Mouse (Mus musculus): ENCODE measurements around the gene Ggta1. TPM values are rescaled to one million over a fixed set of nuclear protein-coding genes. Genes with fewer than 3 reads are reported as not detected.

Ggta1 gene
- polyA plus RNA-seq, 1 experiment from 2014 or later, result 135 TPM

- H3K36me3 ChIP-seq (ENCODE audit: inconsistent target), result peaks cover 78% of the 10 kb centered on the region
- H3K27ac ChIP-seq, result no peak overlapping the region
- 64% methylated on average over 3 of the region's 3 CpGs for WGBS (ENCODE audit: missing documents)
Observed at GRCm38 (mm10) chr2:35422384-35422783, 40.6 kb downstream of the Ggta1 start.

GRCm38 (mm10) chr2:35420681-35421080 is 42.4 kb downstream of the Ggta1 start:
- WGBS (ENCODE audit: missing documents), result 100% methylated on average over 1 of the region's 1 CpGs

More at GRCm38 (mm10) chr2:35422384-35422783, 40.6 kb downstream of the Ggta1 start:
- peaks cover 42% of the 10 kb centered on the region for H3K79me2 ChIP-seq (ENCODE audit: inconsistent target)
- H3K4me3 ChIP-seq (ENCODE audit: inconsistent target), result no peak overlapping the region

GRCm38 (mm10) chr2:35419671-35420070 is 43.4 kb downstream of the Ggta1 start:
- H3K4me3 ChIP-seq (ENCODE audit: inconsistent target), result no peak overlapping the region
- peaks cover 15% of the 10 kb centered on the region for H3K79me2 ChIP-seq (ENCODE audit: inconsistent target)
- H3K36me3 ChIP-seq (ENCODE audit: inconsistent target), result peaks cover 76% of the 10 kb centered on the region
- no peak overlapping the region for H3K27ac ChIP-seq
- 100% methylated on average over 2 of the region's 2 CpGs for WGBS (ENCODE audit: missing documents)

More at GRCm38 (mm10) chr2:35420681-35421080, 42.4 kb downstream of the Ggta1 start:
- Histone ChIP-seq H3K79me2 (ENCODE audit: inconsistent target) (peaks cover 25% of the 10 kb centered on the region), H3K27ac (no peak overlapping the region), H3K36me3 (ENCODE audit: inconsistent target) (peaks cover 78% of the 10 kb centered on the region), H3K4me3 (ENCODE audit: inconsistent target) (no peak overlapping the region)

- no peak overlapping the region for H3K27ac ChIP-seq
- H3K4me3 ChIP-seq (ENCODE audit: inconsistent target), result no peak overlapping the region
- peaks cover 11% of the 10 kb centered on the region; the same call in 1 of the 2 replicates for H3K79me2 ChIP-seq (ENCODE audit: inconsistent target)
- peaks cover 76% of the 10 kb centered on the region for H3K36me3 ChIP-seq (ENCODE audit: inconsistent target)
- WGBS (ENCODE audit: missing documents), result 100% methylated on average over 3 of the region's 4 CpGs
Observed at GRCm38 (mm10) chr2:35419243-35419642, 43.8 kb downstream of the Ggta1 start.

GRCm38 (mm10) chr2:35417231-35417630 is 45.8 kb downstream of the Ggta1 start:
- Histone ChIP-seq H3K36me3 (ENCODE audit: inconsistent target) (peaks cover 71% of the 10 kb centered on the region), H3K27ac (no peak overlapping the region), H3K79me2 (ENCODE audit: inconsistent target) (no peaks in the 10 kb centered on the region; the same call in 1 of the 2 replicates), H3K4me3 (ENCODE audit: inconsistent target) (no peak overlapping the region)
- 30% methylated on average over 1 of the region's 1 CpGs for WGBS (ENCODE audit: missing documents)

- peaks cover 68% of the 10 kb centered on the region for H3K36me3 ChIP-seq (ENCODE audit: inconsistent target)
- no peaks in the 10 kb centered on the region; the same call in 1 of the 2 replicates for H3K79me2 ChIP-seq (ENCODE audit: inconsistent target)
- no peak overlapping the region for H3K27ac ChIP-seq
- 58% methylated on average over 6 of the region's 6 CpGs for whole genome bisulfite sequencing (ENCODE audit: missing documents)
- H3K4me3 ChIP-seq (ENCODE audit: inconsistent target), result no peak overlapping the region
Observed at GRCm38 (mm10) chr2:35416473-35416872, 46.6 kb downstream of the Ggta1 start.

GRCm38 (mm10) chr2:35412810-35413209 is 50.2 kb downstream of the Ggta1 start:
- peaks cover 76% of the 10 kb centered on the region for H3K36me3 ChIP-seq (ENCODE audit: inconsistent target)
- H3K4me3 ChIP-seq (ENCODE audit: inconsistent target), result no peak overlapping the region
- H3K27ac ChIP-seq, result no peak overlapping the region
- no peaks in the 10 kb centered on the region; the same call in 1 of the 2 replicates for H3K79me2 ChIP-seq (ENCODE audit: inconsistent target)
- 100% methylated on average over 3 of the region's 3 CpGs for WGBS (ENCODE audit: missing documents)

- 96% methylated on average over 2 of the region's 2 CpGs for WGBS (ENCODE audit: missing documents)
- Histone ChIP-seq H3K79me2 (ENCODE audit: inconsistent target) (no peaks in the 10 kb centered on the region; the same call in 1 of the 2 replicates), H3K36me3 (ENCODE audit: inconsistent target) (peaks cover 82% of the 10 kb centered on the region), H3K27ac (no peak overlapping the region), H3K4me3 (ENCODE audit: inconsistent target) (no peak overlapping the region)
Observed at GRCm38 (mm10) chr2:35412246-35412645, 50.8 kb downstream of the Ggta1 start.

GRCm38 (mm10) chr2:35411640-35412190 is 51.3 kb downstream of the Ggta1 start:
- Histone ChIP-seq H3K4me3 (ENCODE audit: inconsistent target) (no peak overlapping the region), H3K36me3 (ENCODE audit: inconsistent target) (peaks cover 85% of the 10 kb centered on the region)
- 86% methylated on average over 8 of the region's 10 CpGs for WGBS (ENCODE audit: missing documents)

GRCm38 (mm10) chr2:35409466-35409865 is 53.6 kb downstream of the Ggta1 start:
- peaks cover 80% of the 10 kb centered on the region for H3K36me3 ChIP-seq (ENCODE audit: inconsistent target)
- H3K4me3 ChIP-seq (ENCODE audit: inconsistent target), result no peak overlapping the region
- H3K79me2 ChIP-seq (ENCODE audit: inconsistent target), result no peaks in the 10 kb centered on the region
- no peak overlapping the region for H3K27ac ChIP-seq
- WGBS (ENCODE audit: missing documents), result 91% methylated on average over 6 of the region's 6 CpGs

More at GRCm38 (mm10) chr2:35411640-35412190, 51.3 kb downstream of the Ggta1 start:
- Histone ChIP-seq H3K27ac (no peak overlapping the region), H3K79me2 (ENCODE audit: inconsistent target) (no peaks in the 10 kb centered on the region; the same call in 1 of the 2 replicates)

GRCm38 (mm10) chr2:35408409-35409110 is 54.5 kb downstream of the Ggta1 start:
- Histone ChIP-seq H3K36me3 (ENCODE audit: inconsistent target) (peaks cover 71% of the 10 kb centered on the region), H3K27ac (no peak overlapping the region), H3K4me3 (ENCODE audit: inconsistent target) (no peak overlapping the region), H3K79me2 (ENCODE audit: inconsistent target) (no peaks in the 10 kb centered on the region)
- WGBS (ENCODE audit: missing documents), result 96% methylated on average over 5 of the region's 5 CpGs

- Histone ChIP-seq H3K27ac (no peak overlapping the region), H3K4me3 (ENCODE audit: inconsistent target) (no peak overlapping the region), H3K36me3 (ENCODE audit: inconsistent target) (peaks cover 74% of the 10 kb centered on the region), H3K79me2 (ENCODE audit: inconsistent target) (no peaks in the 10 kb centered on the region)
- 95% methylated on average over 7 of the region's 7 CpGs for WGBS (ENCODE audit: missing documents)
Observed at GRCm38 (mm10) chr2:35407878-35408277, 55.2 kb downstream of the Ggta1 start.

GRCm38 (mm10) chr2:35407266-35407665 is 55.8 kb downstream of the Ggta1 start:
- WGBS (ENCODE audit: missing documents), result 85% methylated on average over 6 of the region's 6 CpGs
- Histone ChIP-seq H3K79me2 (ENCODE audit: inconsistent target) (no peaks in the 10 kb centered on the region), H3K36me3 (ENCODE audit: inconsistent target) (peaks cover 75% of the 10 kb centered on the region), H3K4me3 (ENCODE audit: inconsistent target) (no peak overlapping the region), H3K27ac (no peak overlapping the region)

GRCm38 (mm10) chr2:35406611-35407010 is 56.4 kb downstream of the Ggta1 start:
- Histone ChIP-seq H3K79me2 (ENCODE audit: inconsistent target) (no peaks in the 10 kb centered on the region), H3K36me3 (ENCODE audit: inconsistent target) (peaks cover 78% of the 10 kb centered on the region), H3K4me3 (ENCODE audit: inconsistent target) (no peak overlapping the region), H3K27ac (no peak overlapping the region)
- WGBS (ENCODE audit: missing documents), result 100% methylated on average over 1 of the region's 1 CpGs

GRCm38 (mm10) chr2:35402391-35402790 is 60.6 kb downstream of the Ggta1 start:
- WGBS (ENCODE audit: missing documents), result 84% methylated on average over 16 of the region's 16 CpGs
- H3K36me3 ChIP-seq (ENCODE audit: inconsistent target), result peaks cover 48% of the 10 kb centered on the region
- no peak overlapping the region for H3K27ac ChIP-seq
- H3K4me3 ChIP-seq (ENCODE audit: inconsistent target), result no peak overlapping the region
- H3K79me2 ChIP-seq (ENCODE audit: inconsistent target), result no peaks in the 10 kb centered on the region

Measured in macrophage (primary cell).